In genomic region chr2:46443686-46444180, GRCm38 (mm10) we compare ENCODE assay signal across 8 mouse cellular contexts.
DNase-seq lines count a peak whose midpoint lies in the region; ATAC-seq and TF ChIP-seq lines count a peak whose summit lies in the region.

No protein-coding gene starts in this region.

- H3K4me2 ChIP-seq in embryonic facial prominence, embryonic 11.5 days (ENCODE audit: low read depth, low read length): no peak overlapping the region; the same call in 1 of the 2 replicates
- 0 out of 2 replicates have a peak overlapping the region, but pooled peaks have one; percentile 16 for H3K4me2 ChIP-seq in midbrain, embryonic 13.5 days (replicated peaks)
- peak overlapping the region; percentile 40 for H3K4me2 ChIP-seq in stomach, postnatal 0 days (replicated peaks; ENCODE audit: low read depth)

- no peak overlapping the region for H3K4me3 ChIP-seq in G1E (ENCODE audit: low read depth, low read length)
- H3K4me3 ChIP-seq in embryonic facial prominence, embryonic 11.5 days (ENCODE audit: low read depth, low read length): no peak overlapping the region
- H3K4me3 ChIP-seq in midbrain, embryonic 13.5 days (replicated peaks): no peak overlapping the region
- H3K4me3 ChIP-seq in stomach, postnatal 0 days (ENCODE audit: low read depth, low read length): 0 out of 2 replicates have a peak overlapping the region, but pooled peaks have one; percentile 0

- intact Hi-C loops in left cerebral cortex, postnatal 36 days (cut with DNase I): loop anchor here (5.0 to 10.0 kb wide), 2 partner anchors 1326 to 1419 kb away; partner anchors contain the start of gene Zeb2

- no peak for TF ChIP-seq CTCF in G1E (IDR thresholded peaks at IDR 0.05; ENCODE audit: low read depth, low read length)
- TF ChIP-seq CTCF in stomach, postnatal 0 days (IDR thresholded peaks at IDR 0.05; ENCODE audit: low read depth): peak; percentile 87

- TF ChIP-seq EP300 in stomach, postnatal 0 days (optimal IDR thresholded peaks at IDR 0.05): no peak

- H3K27ac ChIP-seq in embryonic facial prominence, embryonic 11.5 days (replicated peaks; ENCODE audit: low read depth, low read length): no peak overlapping the region
- H3K27ac ChIP-seq in midbrain, embryonic 13.5 days: no peak overlapping the region
- H3K27ac ChIP-seq in stomach, postnatal 0 days (replicated peaks): peak overlapping the region; percentile 85

- no peaks in the 10 kb centered on the region for H3K9me3 ChIP-seq in G1E (replicated peaks)
- H3K9me3 ChIP-seq in embryonic facial prominence, embryonic 11.5 days (replicated peaks; ENCODE audit: control insufficient read depth, low read length): no peaks in the 10 kb centered on the region
- H3K9me3 ChIP-seq in midbrain, embryonic 13.5 days: no peaks in the 10 kb centered on the region
- no peaks in the 10 kb centered on the region for H3K9me3 ChIP-seq in stomach, postnatal 0 days (ENCODE audit: control insufficient read depth, low read length)

- H3K27me3 ChIP-seq in G1E (ENCODE audit: insufficient read depth, low read length): 0 out of 2 replicates have a peak, but pooled peaks cover 2% of the 10 kb centered on the region
- no peaks in the 10 kb centered on the region for H3K27me3 ChIP-seq in embryonic facial prominence, embryonic 11.5 days (ENCODE audit: control insufficient read depth, insufficient read depth, low read length)
- H3K27me3 ChIP-seq in midbrain, embryonic 13.5 days: 0 out of 2 replicates have a peak, but pooled peaks cover 4% of the 10 kb centered on the region
- H3K27me3 ChIP-seq in stomach, postnatal 0 days (ENCODE audit: control insufficient read depth, insufficient read depth, low read length): no peaks in the 10 kb centered on the region

- WGBS in embryonic facial prominence, embryonic 11.5 days: 20% methylated on average over 5 of the region's 5 CpGs
- WGBS in midbrain, embryonic 13.5 days: 33% methylated on average over 5 of the region's 5 CpGs
- WGBS in stomach, postnatal 0 days: 2% methylated on average over 5 of the region's 5 CpGs

- H3K4me1 ChIP-seq in G1E (ENCODE audit: insufficient read depth, low read depth, low read length): no peaks in the 10 kb centered on the region
- no peaks in the 10 kb centered on the region for H3K4me1 ChIP-seq in embryonic facial prominence, embryonic 11.5 days (ENCODE audit: control insufficient read depth, insufficient read depth, low read length)
- H3K4me1 ChIP-seq in midbrain, embryonic 13.5 days (replicated peaks): peaks cover 13% of the 10 kb centered on the region
- H3K4me1 ChIP-seq in stomach, postnatal 0 days (replicated peaks; ENCODE audit: control insufficient read depth, insufficient read depth): no peaks in the 10 kb centered on the region

- no peak overlapping the region for H3K9ac ChIP-seq in embryonic facial prominence, embryonic 11.5 days (replicated peaks; ENCODE audit: low read length)
- H3K9ac ChIP-seq in midbrain, embryonic 13.5 days (replicated peaks): no peak overlapping the region
- H3K9ac ChIP-seq in stomach, postnatal 0 days (ENCODE audit: low read length): no peak overlapping the region

- ATAC-seq in G1E (ENCODE audit: extremely low read depth, insufficient number of reproducible peaks, low FRiP score, poor library complexity, severe bottlenecking): peak; percentile 22; the same call in 1 of the 2 replicates
- peak; percentile 89 for ATAC-seq in embryonic facial prominence, embryonic 11.5 days (replicated peaks; ENCODE audit: insufficient number of reproducible peaks, low FRiP score, low TSS enrichment, low read depth)
- ATAC-seq in midbrain, embryonic 13.5 days: peak; percentile 79
- ATAC-seq in stomach, postnatal 0 days (ENCODE audit: low FRiP score, low TSS enrichment): peak; percentile 88

- peak; percentile 94 for DNase-seq in 3T3-L1 (ENCODE audit: low read depth, low spot score)
- no peak for DNase-seq in G1E (ENCODE audit: low spot score)
- DNase-seq in embryonic facial prominence, embryonic 11.5 days (ENCODE audit: low spot score): peak; percentile 77
- DNase-seq in heart, adult 8-10 months (ENCODE audit: low spot score): peak; percentile 52
- peak; percentile 39 for DNase-seq in kidney, adult 18-20 months
- peak; percentile 24 to 36 for DNase-seq in left cerebral cortex, postnatal 36 days (ENCODE audit: low spot score in 2 of 2)
- peak; percentile 61 for DNase-seq in stomach, postnatal 0 days (ENCODE audit: low spot score)

- no peaks in the 10 kb centered on the region for H3K36me3 ChIP-seq in G1E (replicated peaks)
- H3K36me3 ChIP-seq in embryonic facial prominence, embryonic 11.5 days (replicated peaks; ENCODE audit: control insufficient read depth, insufficient read depth, low read depth, low read length): no peaks in the 10 kb centered on the region
- no peaks in the 10 kb centered on the region for H3K36me3 ChIP-seq in midbrain, embryonic 13.5 days
- H3K36me3 ChIP-seq in stomach, postnatal 0 days (ENCODE audit: control insufficient read depth, insufficient read depth, low read length): no peaks in the 10 kb centered on the region

Comparison
In these comparisons a context has a peak if more than half of its experiments do, and no peak if none do; other contexts are left out.
1. ATAC-seq: peak in every context shown above with its lines; median percentile 89 in embryonic facial prominence, embryonic 11.5 days; 88 in stomach, postnatal 0 days; 79 in midbrain, embryonic 13.5 days; 22 in G1E.